Mouse (Mus musculus) kidney, embryonic 15.5 days (tissue): Measurements from ENCODE around the gene Tmem211. TPM values are rescaled to one million over a fixed set of nuclear protein-coding genes. Genes with fewer than 3 reads are reported as not detected.

Experiments used
- ATAC-seq: fragments of 200-750 bp; cut with Nextera tagmentation; replicated peaks from 2 replicates; pipeline ENCODE4 v1.8.0; 2017; ENCODE audit warnings: moderate TSS enrichment; ENCODE audit not compliant: low FRiP score
- H3K27ac ChIP-seq: fragments of 300-500 bp; sonication (generic); 2 replicates; pipeline ENCODE4 v1.5.1; 2015; ENCODE audit warnings: mild to moderate bottlenecking, inconsistent platforms
- H3K27me3 ChIP-seq: fragments of 300-500 bp; sonication (generic); 2 replicates; pipeline ENCODE4 v1.6.1; 2015; ENCODE audit warnings: inconsistent platforms
- H3K36me3 ChIP-seq: fragments of 300-500 bp; sonication (generic); 2 replicates; pipeline ENCODE4 v1.6.1; 2015; ENCODE audit warnings: inconsistent platforms
- H3K4me1 ChIP-seq: fragments of 300-500 bp; sonication (generic); 2 replicates; pipeline ENCODE4 v1.6.1; 2015; ENCODE audit warnings: inconsistent platforms
- H3K4me2 ChIP-seq: fragments of 300-500 bp; sonication (generic); 2 replicates; pipeline ENCODE4 v1.6.1; 2015; ENCODE audit warnings: moderate library complexity, mild to moderate bottlenecking, inconsistent platforms
- H3K4me3 ChIP-seq: fragments of 300-500 bp; sonication (generic); replicated peaks from 2 replicates; pipeline ENCODE4 v1.5.1; 2015; ENCODE audit warnings: mild to moderate bottlenecking, inconsistent platforms
- H3K9ac ChIP-seq: fragments of 300-500 bp; sonication (generic); 2 replicates; pipeline ENCODE4 v1.6.1; 2015; ENCODE audit warnings: mild to moderate bottlenecking, inconsistent platforms
- H3K9me3 ChIP-seq: fragments of 300-500 bp; sonication (generic); replicated peaks from 2 replicates; pipeline ENCODE4 v1.6.1; 2016; ENCODE audit warnings: inconsistent platforms
- WGBS: fragments of 180-500 bp; shearing (Covaris S2); methylation state at CpG from one replicate; pipeline ENCODE4 v1.1.7; 2015; ENCODE audit warnings: mixed read lengths; 5-methylcytosine and 5-hydroxymethylcytosine counted together
- polyA plus RNA-seq: library from polyadenylated mRNA; unstranded; fragments of >200 nt; fragmentation: Nextera tagmentation; extraction: Ambion mirVana; gene quantifications from 2 replicates; pipeline ENCODE4 v1.2.1, GENCODE M21; 2015

Gene Tmem211
- polyA plus RNA-seq, 1 experiment from 2014 or later: 0.19 TPM

GRCm38 (mm10) chr5:113225686-113226435 lies 848 bp upstream of the Tmem211 start:
- 12% methylated on average over 25 of the region's 25 CpGs for WGBS
- no peaks in the 10 kb centered on the region for H3K27me3 ChIP-seq
- H3K27ac ChIP-seq: peak overlapping the region; percentile 86
- H3K36me3 ChIP-seq: no peaks in the 10 kb centered on the region
- 0 out of 2 replicates have a peak overlapping the region, but pooled peaks have one; percentile 23 for H3K9ac ChIP-seq
- H3K9me3 ChIP-seq: no peaks in the 10 kb centered on the region
- peaks cover 33% of the 10 kb centered on the region for H3K4me1 ChIP-seq
- peak overlapping the region; percentile 53 for H3K4me2 ChIP-seq
- no peak for ATAC-seq
- peak overlapping the region; percentile 24 for H3K4me3 ChIP-seq

GRCm38 (mm10) chr5:113230196-113230595 lies 3.5 kb downstream of the Tmem211 start:
- no peak overlapping the region for H3K9ac ChIP-seq
- no peaks in the 10 kb centered on the region for H3K36me3 ChIP-seq
- H3K9me3 ChIP-seq: no peaks in the 10 kb centered on the region
- H3K27me3 ChIP-seq: no peaks in the 10 kb centered on the region
- no peak for ATAC-seq
- H3K4me2 ChIP-seq: no peak overlapping the region
- peaks cover 22% of the 10 kb centered on the region for H3K4me1 ChIP-seq
- no peak overlapping the region for H3K4me3 ChIP-seq
- 64% methylated on average over 5 of the region's 5 CpGs for WGBS
- 0 out of 2 replicates have a peak overlapping the region, but pooled peaks have one; percentile 8 for H3K27ac ChIP-seq

GRCm38 (mm10) chr5:113249263-113249930 lies 22.7 kb downstream of the Tmem211 start:
- Histone ChIP-seq H3K27ac (no peak overlapping the region), H3K4me2 (no peak overlapping the region), H3K4me1 (no peaks in the 10 kb centered on the region), H3K4me3 (no peak overlapping the region), H3K36me3 (no peaks in the 10 kb centered on the region), H3K9me3 (no peaks in the 10 kb centered on the region), H3K9ac (no peak overlapping the region), H3K27me3 (no peaks in the 10 kb centered on the region)
- no peak for ATAC-seq
- WGBS: 83% methylated on average over 8 of the region's 8 CpGs

GRCm38 (mm10) chr5:113250806-113251205 lies 24.1 kb downstream of the Tmem211 start:
- Histone ChIP-seq H3K27me3 (no peaks in the 10 kb centered on the region), H3K4me2 (no peak overlapping the region), H3K36me3 (no peaks in the 10 kb centered on the region), H3K9ac (no peak overlapping the region), H3K27ac (no peak overlapping the region), H3K4me1 (no peaks in the 10 kb centered on the region), H3K4me3 (no peak overlapping the region), H3K9me3 (no peaks in the 10 kb centered on the region)
- 91% methylated on average over 11 of the region's 11 CpGs for WGBS
- no peak for ATAC-seq

- Histone ChIP-seq H3K9ac (no peak overlapping the region), H3K4me3 (no peak overlapping the region), H3K27ac (no peak overlapping the region), H3K9me3 (no peaks in the 10 kb centered on the region), H3K4me2 (no peak overlapping the region), H3K4me1 (peaks cover 16% of the 10 kb centered on the region), H3K36me3 (no peaks in the 10 kb centered on the region), H3K27me3 (no peaks in the 10 kb centered on the region)
- WGBS: 87% methylated on average over 8 of the region's 8 CpGs
- ATAC-seq: no peak
Measured at GRCm38 (mm10) chr5:113265637-113266036, 38.9 kb downstream of the Tmem211 start.

GRCm38 (mm10) chr5:113268246-113268645 lies 41.5 kb downstream of the Tmem211 start:
- Histone ChIP-seq H3K27me3 (no peaks in the 10 kb centered on the region), H3K27ac (no peak overlapping the region), H3K36me3 (no peaks in the 10 kb centered on the region), H3K4me1 (peaks cover 11% of the 10 kb centered on the region; the same call in 1 of the 2 replicates), H3K4me2 (no peak overlapping the region), H3K4me3 (no peak overlapping the region), H3K9ac (no peak overlapping the region), H3K9me3 (no peaks in the 10 kb centered on the region)
- ATAC-seq: peak; percentile 52

- Histone ChIP-seq H3K27ac (no peak overlapping the region), H3K9me3 (no peaks in the 10 kb centered on the region), H3K4me2 (no peak overlapping the region), H3K36me3 (no peaks in the 10 kb centered on the region), H3K27me3 (no peaks in the 10 kb centered on the region), H3K4me3 (no peak overlapping the region), H3K4me1 (peaks cover 11% of the 10 kb centered on the region; the same call in 1 of the 2 replicates), H3K9ac (no peak overlapping the region)
- WGBS: 82% methylated on average over 3 of the region's 3 CpGs
- no peak for ATAC-seq
Measured at GRCm38 (mm10) chr5:113270043-113270442, 43.3 kb downstream of the Tmem211 start.

- no peak overlapping the region for H3K27ac ChIP-seq
- H3K4me2 ChIP-seq: no peak overlapping the region
- H3K36me3 ChIP-seq: no peaks in the 10 kb centered on the region
- no peak overlapping the region for H3K9ac ChIP-seq
- no peak overlapping the region for H3K4me3 ChIP-seq
- WGBS: 74% methylated on average over 11 of the region's 11 CpGs
- H3K27me3 ChIP-seq: no peaks in the 10 kb centered on the region
- H3K9me3 ChIP-seq: no peaks in the 10 kb centered on the region
- no peak for ATAC-seq
- H3K4me1 ChIP-seq: peaks cover 9% of the 10 kb centered on the region; the same call in 1 of the 2 replicates
Measured at GRCm38 (mm10) chr5:113271207-113271811, 44.6 kb downstream of the Tmem211 start.

- ATAC-seq: no peak
- Histone ChIP-seq H3K9ac (no peak overlapping the region), H3K4me3 (no peak overlapping the region), H3K4me1 (peaks cover 3% of the 10 kb centered on the region; the same call in 1 of the 2 replicates), H3K9me3 (no peaks in the 10 kb centered on the region), H3K27ac (no peak overlapping the region), H3K27me3 (no peaks in the 10 kb centered on the region), H3K36me3 (no peaks in the 10 kb centered on the region), H3K4me2 (no peak overlapping the region)
- WGBS: 76% methylated on average over 10 of the region's 10 CpGs
Measured at GRCm38 (mm10) chr5:113275839-113276238, 49.1 kb downstream of the Tmem211 start.

- Histone ChIP-seq H3K4me1 (peaks cover 3% of the 10 kb centered on the region; the same call in 1 of the 2 replicates), H3K9ac (0 out of 2 replicates have a peak overlapping the region, but pooled peaks have one; percentile 11), H3K36me3 (no peaks in the 10 kb centered on the region), H3K4me2 (peak overlapping the region; percentile 51), H3K4me3 (peak overlapping the region; percentile 38), H3K27ac (no peak overlapping the region), H3K27me3 (no peaks in the 10 kb centered on the region), H3K9me3 (no peaks in the 10 kb centered on the region)
- ATAC-seq: peak; percentile 73
- 27% methylated on average over 15 of the region's 15 CpGs for WGBS
Measured at GRCm38 (mm10) chr5:113280138-113280856, 53.6 kb downstream of the Tmem211 start.

- H3K9me3 ChIP-seq: no peaks in the 10 kb centered on the region
- no peak overlapping the region for H3K4me2 ChIP-seq
- H3K27me3 ChIP-seq: peaks cover 8% of the 10 kb centered on the region
- H3K4me3 ChIP-seq: no peak overlapping the region
- ATAC-seq: no peak
- no peak overlapping the region for H3K27ac ChIP-seq
- peaks cover 3% of the 10 kb centered on the region; the same call in 1 of the 2 replicates for H3K4me1 ChIP-seq
- no peaks in the 10 kb centered on the region for H3K36me3 ChIP-seq
- no peak overlapping the region for H3K9ac ChIP-seq
- WGBS: 91% methylated on average over 7 of the region's 7 CpGs
Measured at GRCm38 (mm10) chr5:113281557-113281956, 54.8 kb downstream of the Tmem211 start.
